Comparison of ENCODE assay signal across 8 mouse cellular contexts in the genomic region with DNA sequence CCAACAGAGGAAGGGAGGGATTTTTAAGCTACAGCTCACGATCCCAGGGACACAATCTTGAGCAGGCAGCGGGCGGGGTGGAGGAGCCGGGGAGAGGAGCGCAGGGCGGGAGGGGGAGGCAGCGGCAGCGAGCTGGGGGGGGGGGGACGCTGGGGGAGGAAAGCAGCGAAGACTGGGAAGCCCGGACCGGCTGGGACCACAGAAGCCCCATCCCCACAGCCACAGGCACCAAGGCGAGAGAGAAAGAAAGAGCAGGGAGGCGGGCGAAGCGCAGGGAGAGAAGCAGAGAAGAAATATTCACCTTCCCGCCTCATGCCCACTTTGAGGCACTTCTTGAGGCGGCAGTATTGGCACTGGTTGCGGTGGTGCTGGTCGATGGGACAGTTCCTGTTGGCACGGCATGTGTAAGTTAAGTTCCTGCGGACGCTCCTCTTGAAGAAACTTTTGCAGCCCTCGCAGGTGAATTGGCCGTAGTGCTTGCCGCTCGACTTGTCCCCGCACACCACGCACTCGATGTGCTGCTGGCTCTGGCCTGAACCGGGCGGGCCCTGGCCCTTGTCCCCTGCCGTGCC. TPM values are rescaled to one million over a fixed set of nuclear protein-coding genes. Genes with fewer than 3 reads are reported as not detected.
A peak's percentile ranks its signal among the peaks of the same experiment; 100 is the strongest.
DNase-seq lines count a peak whose midpoint lies in the region; ATAC-seq lines count a peak whose summit lies in the region.

No protein-coding gene starts in this region.

- H3K9me3 ChIP-seq in forebrain, embryonic 16.5 days (ENCODE audit: control insufficient read depth, low read length), result no peaks in the 10 kb centered on the region

- H3K4me1 ChIP-seq in brown adipose tissue, adult 24 weeks (ENCODE audit: control insufficient read depth, insufficient read depth, insufficient read length, low read length), result no peaks in the 10 kb centered on the region
- H3K4me1 ChIP-seq in forebrain, embryonic 16.5 days (replicated peaks; ENCODE audit: control insufficient read depth, insufficient read depth, low read length), result peaks cover 7% of the 10 kb centered on the region; the same call in 1 of the 2 replicates

- peak overlapping the region; percentile 61 for H3K4me3 ChIP-seq in brown adipose tissue, adult 24 weeks (ENCODE audit: insufficient read depth, low read depth, low read length)
- H3K4me3 ChIP-seq in forebrain, embryonic 16.5 days (replicated peaks; ENCODE audit: low read length), result peak overlapping the region; percentile 90

- H3K27ac ChIP-seq in brown adipose tissue, adult 24 weeks (replicated peaks; ENCODE audit: low read depth, low read length), result no peak overlapping the region
- H3K27ac ChIP-seq in forebrain, embryonic 16.5 days (ENCODE audit: low read length), result peak overlapping the region; percentile 100

- H3K9ac ChIP-seq in forebrain, embryonic 16.5 days (replicated peaks; ENCODE audit: low read depth, low read length), result peak overlapping the region; percentile 99

- 0 out of 2 replicates have a peak, but pooled peaks cover 2% of the 10 kb centered on the region for H3K27me3 ChIP-seq in forebrain, embryonic 16.5 days (replicated peaks; ENCODE audit: control insufficient read depth, insufficient read depth, low read length)

- H3K4me2 ChIP-seq in forebrain, embryonic 16.5 days (ENCODE audit: low read length), result peak overlapping the region; percentile 59

- no peak for ATAC-seq in forebrain, embryonic 16.5 days

- H3K36me3 ChIP-seq in forebrain, embryonic 16.5 days (ENCODE audit: control insufficient read depth, insufficient read depth), result no peaks in the 10 kb centered on the region

- under 1% methylated on average over 31 of the region's 33 CpGs for WGBS in forebrain, embryonic 16.5 days

- DNase-seq in right cerebral cortex, adult 2 months (ENCODE audit: low spot score in 2 of 2), result peak; percentile 31 to 57
- no peak for DNase-seq in right cerebral cortex, postnatal 36 days (ENCODE audit: low spot score in 2 of 2)
- peak; percentile 49 to 67 for DNase-seq in kidney, postnatal 4 days
- peak; percentile 73 for DNase-seq in neural tube, embryonic 10.5 days (ENCODE audit: extremely low spot score, low spot score)
- no peak for DNase-seq in urinary bladder, postnatal 4 days (ENCODE audit: low spot score in 2 of 2)
- DNase-seq in thymus, postnatal 25 days, result no peak

RNA-seq across cellular contexts. Expression of a gene that starts 1.7 kb away (rescaled TPM):
- 1.1 and 1.2 TPM in 2 replicates for polyA plus RNA-seq in brown adipose tissue, adult 24 weeks (2012; ENCODE audit: insufficient read depth, insufficient read length, missing spikeins)
- polyA plus RNA-seq in forebrain, embryonic 16.5 days (2015; fragmentation: Nextera tagmentation; extraction: Ambion mirVana), result 70.2 and 71.1 TPM in 2 replicates

Comparison
In these comparisons a context has a peak if more than half of its experiments do, and no peak if none do; other contexts are left out.
1. DNase-seq: peak in right cerebral cortex, adult 2 months (2 of 2), kidney, postnatal 4 days (2 of 2) and neural tube, embryonic 10.5 days (single experiment); none in right cerebral cortex, postnatal 36 days (0 of 2), urinary bladder, postnatal 4 days (0 of 2) and thymus, postnatal 25 days (single experiment).
2. RNA of a gene that starts 1.7 kb away (polyA plus RNA-seq): 70.2 to 71.1 TPM in forebrain, embryonic 16.5 days; 1.1 to 1.2 TPM in brown adipose tissue, adult 24 weeks; every median in the first group is over 10 times any median in the second.